Mouse (Mus musculus) kidney, adult 2 months (tissue): ENCODE measurements around the gene Nup153.

Experiments used
- CTCF ChIP-seq: fragments of 200-500 bp; conservative IDR thresholded peaks from 2 replicates; pipeline ENCODE4 v1.5.1; 2011; ENCODE audit warnings: low read depth, mild to moderate bottlenecking, control low read depth, low read length, moderate library complexity, mixed read lengths; ENCODE audit not compliant: insufficient read depth, insufficient read length
- POLR2A ChIP-seq: fragments of 200-500 bp; IDR thresholded peaks from one replicate; pipeline ENCODE4 v1.6.1; 2011; ENCODE audit warnings: low read depth, low read length, control low read depth

DNA sequence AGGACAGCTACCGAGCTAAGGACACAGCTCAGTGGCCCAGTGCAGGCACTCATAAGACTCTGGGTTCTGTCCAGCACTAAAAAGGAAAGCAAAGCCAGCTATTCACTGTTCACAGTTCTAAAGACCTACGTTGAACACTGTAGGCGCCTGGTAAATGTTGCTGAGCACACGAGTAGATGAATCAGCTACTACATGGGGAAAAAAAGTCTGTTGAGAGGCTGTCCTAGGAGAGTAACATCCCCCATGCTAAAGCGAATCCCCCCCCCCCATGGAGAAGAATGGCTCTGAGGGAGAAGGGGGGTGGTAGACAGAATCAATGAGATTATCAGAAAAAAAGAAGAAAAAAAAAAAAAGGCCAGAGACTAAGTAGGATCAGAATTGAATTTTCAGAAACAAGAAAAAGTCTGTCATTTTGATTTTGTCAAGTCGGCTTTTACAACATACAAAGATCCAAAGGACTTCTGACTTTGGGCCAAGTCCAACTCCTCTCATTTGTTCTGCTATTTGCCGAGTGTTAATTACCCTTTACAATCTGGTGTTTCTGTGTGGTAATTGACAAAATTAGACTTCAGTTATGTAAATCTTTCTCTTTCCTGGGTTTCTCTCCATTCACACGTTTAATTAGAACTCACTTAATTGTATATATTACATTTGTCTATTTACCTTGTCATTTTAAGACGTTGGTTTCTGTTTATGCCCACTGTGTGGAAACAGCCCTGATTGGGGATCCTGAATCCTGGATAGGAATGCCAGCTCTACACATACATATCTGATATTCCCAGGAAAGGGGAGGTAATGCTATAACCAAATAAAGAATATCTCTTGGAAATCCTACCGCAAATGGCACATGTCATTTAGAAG, 86.9 kb downstream of the Nup153 start:
- no peak for TF ChIP-seq CTCF
- no peak for TF ChIP-seq POLR2A
